Mouse (Mus musculus) left cerebral cortex, postnatal 10 days (tissue): ENCODE data around the gene Mcidas. TPM values are rescaled to one million over a fixed set of nuclear protein-coding genes. Genes with fewer than 3 reads are reported as not detected.
"Not testable (repeated sequence)": the region's sequence is repeated elsewhere in the genome, so short reads cannot be mapped to it uniquely, and the experiment has no call there.

Source experiments
- DNase-seq, 2 experiments: peaks; one replicate each; pipeline ENCODE4 v3.0.0; 2021 to 2022; ENCODE audit warnings: low spot score in 2 of 2, mixed read lengths in 1 of 2; ENCODE audit errors: extremely low spot score in 1 of 2
- intact Hi-C: fragments of 180-260 bp; cut with DNase I; formaldehyde crosslinking; loops from one replicate; pipeline ENCODE4 v1.15.1; 2025
- total RNA-seq, 2 experiments: library from RNA; stranded (reverse); gene quantifications; 2 replicates each; pipeline ENCODE4 v1.2.3; 2021

The Mcidas gene
- total RNA-seq, 2 experiments from 2014 or later, result 0.13 to 0.24 TPM

DNA sequence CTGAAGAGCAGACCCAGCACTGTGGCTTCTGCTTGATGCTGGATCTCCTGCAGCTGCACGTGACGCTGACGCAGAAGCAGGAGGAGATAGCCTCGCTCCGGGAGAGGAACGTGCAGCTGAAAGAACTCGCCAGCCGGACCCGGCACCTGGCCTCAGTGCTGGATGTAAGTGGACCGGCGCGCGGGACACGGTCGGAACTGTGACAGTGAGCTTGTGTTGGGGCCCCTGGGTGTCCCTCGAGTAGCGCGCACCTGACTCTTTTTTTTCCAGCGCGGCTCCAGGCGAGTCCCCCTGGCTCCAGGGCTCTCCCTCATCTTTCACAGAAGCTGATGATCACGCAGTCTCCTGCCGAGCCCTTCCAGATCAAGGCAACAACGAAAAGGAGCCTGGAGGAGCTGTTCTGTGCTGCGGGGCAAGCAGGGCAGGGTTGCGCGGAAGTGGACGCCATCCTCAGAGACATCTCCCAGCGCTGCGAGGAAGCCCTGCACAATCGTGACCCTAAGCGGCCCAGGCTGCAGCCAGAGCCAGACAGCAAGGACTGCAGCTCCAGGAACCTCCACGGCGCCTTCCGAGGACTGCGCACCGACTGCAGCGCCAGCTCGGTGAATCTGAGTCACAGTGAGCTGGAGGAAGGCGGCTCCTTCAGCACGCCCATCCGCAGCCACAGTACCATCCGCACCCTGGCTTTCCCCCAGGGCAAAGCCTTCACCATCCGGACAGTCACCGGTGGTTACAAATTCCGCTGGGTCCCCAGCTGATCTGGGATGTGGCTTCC lies 5.0 kb downstream of the Mcidas start:
- intact Hi-C loops, result no loop called here
- DNase-seq, result peak in 1 of 2 experiments; percentile 52

DNA sequence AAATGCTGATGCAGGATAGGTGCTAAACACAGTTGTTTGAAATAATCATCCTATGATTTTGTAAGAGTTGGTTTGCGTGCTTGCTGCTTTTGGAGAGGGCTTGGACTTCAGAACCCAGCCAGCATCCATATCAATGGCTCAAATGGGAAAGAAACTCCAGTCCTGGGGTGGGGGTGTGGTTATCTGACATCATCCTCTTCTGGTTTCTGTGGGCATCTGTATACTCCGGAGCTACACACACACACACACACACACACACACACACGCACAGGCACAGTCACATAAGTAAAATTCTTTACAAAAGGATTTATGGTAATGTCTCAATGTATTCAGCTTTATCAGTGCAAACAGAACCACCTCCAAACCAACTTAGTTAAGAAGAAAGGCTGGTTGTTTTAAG lies 6.4 kb downstream of the Mcidas start:
- no peak for DNase-seq
- intact Hi-C loops, result no loop called here

- intact Hi-C loops, result no loop called here
- no peak for DNase-seq
Observed at GRCm38 (mm10) chr13:113000576-113001318, 7.1 kb downstream of the Mcidas start.

- intact Hi-C loops, result no loop called here
- no peak for DNase-seq
Observed at GRCm38 (mm10) chr13:113012683-113013082, 19.0 kb downstream of the Mcidas start.

- intact Hi-C loops, DNase-seq: not testable (repeated sequence)
Observed at GRCm38 (mm10) chr13:113013174-113013953, 19.7 kb downstream of the Mcidas start.

DNA sequence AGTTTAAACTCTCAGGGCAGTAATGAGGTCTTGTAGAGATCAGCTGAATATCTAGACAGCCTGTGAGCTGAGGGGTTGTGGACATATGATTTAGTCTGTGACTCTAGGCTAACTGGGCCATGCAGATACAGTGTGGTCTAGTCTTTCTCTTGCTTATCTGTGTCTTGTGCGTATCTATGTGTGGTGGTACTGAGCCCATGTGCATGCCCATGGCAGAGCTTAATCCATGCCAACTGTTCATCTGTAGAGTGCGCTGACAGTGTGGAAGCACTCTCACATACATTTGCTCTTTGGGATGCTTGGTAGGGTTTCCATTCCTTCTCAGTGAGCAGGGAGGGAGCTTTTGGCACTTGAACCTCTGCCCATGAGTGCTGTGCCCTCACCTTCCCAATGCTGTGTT lies 27.9 kb downstream of the Mcidas start:
- DNase-seq, result no peak
- intact Hi-C loops, result no loop called here

GRCm38 (mm10) chr13:113022467-113022866 lies 28.8 kb downstream of the Mcidas start:
- no peak for DNase-seq

DNA sequence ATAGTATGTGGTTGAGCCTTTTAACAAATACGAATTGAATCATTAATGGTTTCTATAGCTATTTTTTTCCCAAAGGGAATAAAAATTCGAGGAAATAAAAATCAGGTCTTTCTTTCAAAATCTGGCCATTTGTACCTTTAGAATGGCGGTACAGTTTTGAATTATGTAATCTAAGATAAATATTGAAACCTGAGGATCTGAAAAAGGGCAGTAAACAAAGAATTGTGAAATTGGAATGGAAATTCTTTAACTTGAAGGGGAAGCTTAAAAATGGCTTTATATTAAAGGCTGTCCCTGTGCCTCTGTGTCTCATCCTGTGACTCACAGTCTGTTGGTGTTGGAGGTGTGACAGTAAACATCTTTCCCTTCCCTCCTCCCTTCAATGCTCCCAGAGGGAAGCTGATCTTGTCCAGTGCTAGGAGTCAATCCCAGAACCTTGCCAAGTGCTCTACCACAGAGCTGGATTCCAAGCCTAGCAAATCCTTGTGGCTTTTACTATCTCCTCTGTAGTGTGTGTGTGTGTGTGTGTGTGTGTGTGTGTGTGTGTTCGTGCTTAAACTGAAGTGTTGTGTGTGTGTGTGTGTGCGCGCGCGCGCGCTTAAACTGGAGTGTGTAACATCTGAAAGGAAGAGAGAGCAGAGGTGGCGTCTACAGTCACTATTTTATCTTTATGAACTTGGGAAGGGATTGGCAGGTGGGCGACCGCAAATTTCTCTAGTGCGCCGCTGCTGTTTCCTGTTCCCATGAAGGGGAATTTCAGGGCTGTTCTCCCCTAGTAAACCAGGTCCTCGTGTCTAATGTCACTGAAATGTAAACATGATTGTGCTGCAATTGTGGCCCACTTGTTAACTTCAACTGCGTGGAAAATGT lies 29.9 kb downstream of the Mcidas start:
- intact Hi-C loops, result no loop called here
- DNase-seq, result no peak

More at GRCm38 (mm10) chr13:113022467-113022866, 28.8 kb downstream of the Mcidas start:
- intact Hi-C loops, result no loop called here

- intact Hi-C loops, result loop anchor here (5.0 kb wide), 1 partner anchor 44 kb away; the partner anchor contains the start of gene Ccno
- DNase-seq, result no peak
Observed at GRCm38 (mm10) chr13:113031351-113031750, 37.7 kb downstream of the Mcidas start.

- intact Hi-C loops, result loop anchor here (5.0 kb wide), 1 partner anchor 45 kb away; the partner anchor contains the start of gene Ccno
- peak in 1 of 2 experiments; percentile 39 for DNase-seq
Observed at GRCm38 (mm10) chr13:113031792-113032571, 38.3 kb downstream of the Mcidas start.

DNA sequence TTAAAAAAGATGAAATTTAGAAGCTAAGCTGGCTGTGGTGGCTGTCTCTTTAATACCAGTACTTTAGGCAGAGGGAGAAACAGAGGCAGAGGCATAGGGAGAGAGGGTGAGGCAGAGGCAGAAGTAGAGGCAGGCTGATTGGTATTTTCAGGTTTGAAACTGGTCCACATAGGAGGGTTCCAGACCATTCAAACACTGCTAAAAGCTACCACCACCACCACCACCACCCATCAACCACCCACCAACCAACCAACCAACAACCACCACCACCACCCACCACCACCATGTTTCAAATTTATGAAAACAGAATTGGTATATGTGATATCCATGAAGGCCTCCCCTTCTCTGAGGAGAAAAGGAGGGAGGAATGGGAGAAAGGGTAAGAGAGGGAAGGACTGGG lies 39.2 kb downstream of the Mcidas start:
- intact Hi-C loops, result loop anchor here (5.0 kb wide), 1 partner anchor 46 kb away; the partner anchor contains the start of gene Ccno
- no peak for DNase-seq

- no peak for DNase-seq
- intact Hi-C loops, result loop anchor here (5.0 kb wide), 1 partner anchor 47 kb away; the partner anchor contains the start of gene Ccno
Observed at GRCm38 (mm10) chr13:113034271-113034886, 40.7 kb downstream of the Mcidas start.

- DNase-seq, result peak in 1 of 2 experiments; percentile 63
- intact Hi-C loops, result loop anchor here (5.0 kb wide), 3 partner anchors 48 to 363 kb away; partner anchors contain the start of genes Ccno, Dhx29 and Mtrex
Observed at GRCm38 (mm10) chr13:113034950-113035421, 41.3 kb downstream of the Mcidas start, which contains the start of gene Cdc20b. Cdc20b (plus strand) TSS chr13:113035111.

DNA sequence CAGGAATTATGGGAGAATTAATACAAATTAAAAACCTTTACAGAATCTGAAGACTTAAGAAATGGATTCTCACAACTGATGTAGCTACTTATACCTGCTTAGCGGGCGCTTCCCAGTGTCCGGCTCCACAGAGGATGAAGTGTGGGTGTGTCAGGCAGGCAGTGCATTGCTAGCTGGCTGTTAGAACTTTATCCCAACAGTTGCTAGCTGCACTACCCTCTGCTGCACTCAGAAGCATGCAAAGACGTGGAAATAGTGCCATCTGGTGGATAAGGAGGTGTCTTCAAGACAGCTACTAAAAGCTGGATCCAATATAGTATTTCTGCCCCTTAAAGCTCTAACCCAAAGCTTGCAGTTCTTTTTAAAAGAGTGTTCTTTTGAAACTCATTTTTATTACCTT lies 42.2 kb downstream of the Mcidas start:
- intact Hi-C loops, result loop anchor here (5.0 kb wide), 2 partner anchors 109 to 364 kb away; partner anchors contain the start of genes Dhx29 and Mtrex

GRCm38 (mm10) chr13:113044876-113045275 lies 51.2 kb downstream of the Mcidas start:
- intact Hi-C loops, result loop anchor here (5.0 kb wide), 3 partner anchors 92 to 572 kb away; partner anchors contain the start of gene Snx18
- DNase-seq, result no peak

More for the DNA sequence above, 42.2 kb downstream of the Mcidas start:
- peak; percentile 68 to 80 for DNase-seq

GRCm38 (mm10) chr13:113045458-113046110 lies 51.9 kb downstream of the Mcidas start:
- intact Hi-C loops, result loop anchor here (5.0 kb wide), 3 partner anchors 92 to 572 kb away; partner anchors contain the start of gene Snx18
- no peak for DNase-seq
